Mouse (Mus musculus) G1E (cell line): ENCODE measurements around the gene Optc. TPM values are rescaled to one million over a fixed set of nuclear protein-coding genes. Genes with fewer than 3 reads are reported as not detected.

ENCODE experiments used
- ATAC-seq: 2 replicates; pipeline ENCODE4 v1.8.0; 2016; ENCODE audit warnings: mild to moderate bottlenecking; ENCODE audit not compliant: insufficient number of reproducible peaks, poor library complexity, low FRiP score, severe bottlenecking; ENCODE audit errors: extremely low read depth
- DNase-seq: peaks from one replicate; pipeline ENCODE4 v3.0.0; 2012; ENCODE audit warnings: low spot score
- H3K27me3 ChIP-seq: 2 replicates; pipeline ENCODE4 v1.6.1; 2012; ENCODE audit warnings: mild to moderate bottlenecking, low read length, inconsistent platforms; ENCODE audit not compliant: insufficient read depth
- H3K36me3 ChIP-seq: replicated peaks from 2 replicates; pipeline ENCODE3; 2012; ENCODE audit warnings: mild to moderate bottlenecking, inconsistent platforms
- H3K4me1 ChIP-seq: 2 replicates; pipeline ENCODE4 v1.6.1; 2012; ENCODE audit warnings: low read depth, low read length, inconsistent platforms, mixed read lengths; ENCODE audit not compliant: insufficient read depth
- H3K4me3 ChIP-seq: 2 replicates; pipeline ENCODE4 v1.5.1; 2012; ENCODE audit warnings: low read depth, mild to moderate bottlenecking, inconsistent platforms, low read length, moderate library complexity, mixed read lengths
- H3K9me3 ChIP-seq: replicated peaks from 2 replicates; pipeline ENCODE4 v1.6.1; 2012; ENCODE audit warnings: inconsistent platforms
- CTCF ChIP-seq: IDR thresholded peaks from 2 replicates; pipeline ENCODE4 v1.5.1; 2012; ENCODE audit warnings: low read depth, low read length, inconsistent platforms, mixed read lengths
- GATA1 ChIP-seq: IDR thresholded peaks from 2 replicates; pipeline ENCODE4 v1.6.1; 2012; ENCODE audit warnings: borderline replicate concordance, low read length, inconsistent platforms, mixed read lengths
- GATA2 ChIP-seq: IDR thresholded peaks from 2 replicates; pipeline ENCODE4 v1.6.1; 2012; ENCODE audit warnings: low read depth, low read length, inconsistent platforms, borderline replicate concordance
- POLR2AphosphoS5 ChIP-seq: IDR thresholded peaks from 2 replicates; pipeline ENCODE4 v1.6.1; 2012; ENCODE audit warnings: low read depth, low read length, inconsistent platforms; ENCODE audit not compliant: insufficient replicate concordance
- TAL1 ChIP-seq: conservative IDR thresholded peaks from 2 replicates; pipeline ENCODE4 v1.6.1; 2012; ENCODE audit warnings: low read depth, low read length, inconsistent platforms, mixed read lengths
- polyA plus RNA-seq: library from polyadenylated mRNA; stranded (reverse); fragments of >175 nt; gene quantifications from 2 replicates; pipeline ENCODE4 v1.2.3, GENCODE M21; 2012
- total RNA-seq, 2 experiments: library from RNA; stranded (forward) in 1 of 2; stranded (reverse) in 1 of 2; fragments of 200-1000 nt in 1 of 2; fragments of >200 nt in 1 of 2; fragmentation: Nextera tagmentation in 1 of 2; gene quantifications; 2 replicates each; pipeline ENCODE4 v1.2.3; 2014 to 2017

Optc gene
- total and polyA plus RNA-seq, 3 experiments = not detected

GRCm38 (mm10) chr1:133881813-133882212, 26.0 kb downstream of the Optc start:
- Histone ChIP-seq H3K4me1 (peaks cover 49% of the 10 kb centered on the region), H3K27me3 (peaks cover 37% of the 10 kb centered on the region), H3K36me3 (no peaks in the 10 kb centered on the region), H3K4me3 (no peak overlapping the region), H3K9me3 (no peaks in the 10 kb centered on the region)
- DNase-seq = no peak
- ATAC-seq = no peak
- TF ChIP-seq GATA2 (no peak), CTCF (no peak), GATA1 (no peak), TAL1 (no peak), POLR2AphosphoS5 (no peak)

GRCm38 (mm10) chr1:133878825-133879423, 28.9 kb downstream of the Optc start:
- H3K9me3 ChIP-seq = no peaks in the 10 kb centered on the region
- DNase-seq = no peak
- H3K4me3 ChIP-seq = no peak overlapping the region
- ATAC-seq = no peak
- peaks cover 38% of the 10 kb centered on the region for H3K4me1 ChIP-seq
- H3K36me3 ChIP-seq = no peaks in the 10 kb centered on the region
- TF ChIP-seq TAL1 (no peak), GATA2 (no peak), CTCF (no peak), POLR2AphosphoS5 (no peak), GATA1 (no peak)
- H3K27me3 ChIP-seq = peaks cover 48% of the 10 kb centered on the region

GRCm38 (mm10) chr1:133876936-133877335, 30.9 kb downstream of the Optc start:
- no peak for ATAC-seq
- no peak for DNase-seq
- no peaks in the 10 kb centered on the region for H3K36me3 ChIP-seq
- H3K27me3 ChIP-seq = peaks cover 34% of the 10 kb centered on the region
- no peaks in the 10 kb centered on the region for H3K9me3 ChIP-seq
- H3K4me3 ChIP-seq = no peak overlapping the region
- TF ChIP-seq CTCF (no peak), GATA1 (no peak), GATA2 (no peak), POLR2AphosphoS5 (no peak), TAL1 (no peak)
- H3K4me1 ChIP-seq = peaks cover 23% of the 10 kb centered on the region

GRCm38 (mm10) chr1:133873086-133873813, 34.5 kb downstream of the Optc start:
- H3K9me3 ChIP-seq = no peaks in the 10 kb centered on the region
- DNase-seq (no peak), ATAC-seq (no peak)
- no peaks in the 10 kb centered on the region for H3K36me3 ChIP-seq
- no peak overlapping the region for H3K4me3 ChIP-seq
- TF ChIP-seq TAL1 (no peak), CTCF (no peak), GATA2 (no peak), GATA1 (no peak), POLR2AphosphoS5 (no peak)
- peaks cover 35% of the 10 kb centered on the region for H3K27me3 ChIP-seq
- H3K4me1 ChIP-seq = peaks cover 15% of the 10 kb centered on the region; the same call in 1 of the 2 replicates

- TF ChIP-seq GATA1 (no peak), TAL1 (no peak), CTCF (no peak), GATA2 (no peak), POLR2AphosphoS5 (no peak)
- Histone ChIP-seq H3K27me3 (peaks cover 28% of the 10 kb centered on the region), H3K4me3 (no peak overlapping the region), H3K4me1 (peaks cover 16% of the 10 kb centered on the region; the same call in 1 of the 2 replicates), H3K9me3 (no peaks in the 10 kb centered on the region), H3K36me3 (no peaks in the 10 kb centered on the region)
- ATAC-seq = no peak
- DNase-seq = no peak
These were observed 36.6 kb downstream of the Optc start for GRCm38 (mm10) chr1:133871241-133871640.

DNA sequence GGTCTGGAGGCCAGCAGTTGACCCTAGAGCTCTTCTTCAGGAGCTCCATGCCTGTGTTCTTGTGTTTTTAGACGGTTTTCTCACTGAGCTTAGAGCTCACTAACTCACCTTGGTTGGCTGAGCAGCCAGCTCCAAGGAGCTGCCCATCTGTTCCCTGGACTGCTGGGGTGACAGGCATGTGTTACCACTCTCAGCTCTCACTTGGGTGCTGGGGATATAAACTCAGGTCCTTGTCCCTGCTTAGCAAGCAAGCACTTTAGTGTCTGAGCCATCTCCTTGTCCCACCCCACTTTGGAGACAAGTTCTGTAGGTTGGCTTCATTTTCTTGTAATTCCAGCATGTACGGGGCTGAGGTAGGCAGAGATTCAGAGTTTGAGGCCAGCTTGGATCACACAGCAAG, 38.6 kb downstream of the Optc start:
- TF ChIP-seq POLR2AphosphoS5 = no peak
- TF ChIP-seq GATA1 = no peak
- no peak for TF ChIP-seq GATA2
- no peak for TF ChIP-seq TAL1
- no peak for TF ChIP-seq CTCF
- DNase-seq = no peak
- H3K4me3 ChIP-seq = no peak overlapping the region
- ATAC-seq = no peak
- H3K4me1 ChIP-seq = peaks cover 4% of the 10 kb centered on the region; the same call in 1 of the 2 replicates
- H3K27me3 ChIP-seq = peaks cover 19% of the 10 kb centered on the region
- no peaks in the 10 kb centered on the region for H3K36me3 ChIP-seq
- H3K9me3 ChIP-seq = no peaks in the 10 kb centered on the region
